Mouse (Mus musculus) cerebellum, adult 11-12 months (tissue): ENCODE data around the gene Cnbd2.

Experiments used
- DNase-seq: peaks from one replicate; pipeline ENCODE4 v3.0.0; 2022

Cnbd2 gene

GRCm38 (mm10) chr2:156312297-156312897, at the start of gene Cnbd2, which contains the start of gene Scand1:
Cnbd2 (plus strand) TSS chr2:156312299.
Scand1 (minus strand) TSS chr2:156312704.
- peak; percentile 83 for DNase-seq

- DNase-seq, result no peak
These were observed 48.8 kb upstream of the Cnbd2 start for GRCm38 (mm10) chr2:156263204-156263893.

DNA sequence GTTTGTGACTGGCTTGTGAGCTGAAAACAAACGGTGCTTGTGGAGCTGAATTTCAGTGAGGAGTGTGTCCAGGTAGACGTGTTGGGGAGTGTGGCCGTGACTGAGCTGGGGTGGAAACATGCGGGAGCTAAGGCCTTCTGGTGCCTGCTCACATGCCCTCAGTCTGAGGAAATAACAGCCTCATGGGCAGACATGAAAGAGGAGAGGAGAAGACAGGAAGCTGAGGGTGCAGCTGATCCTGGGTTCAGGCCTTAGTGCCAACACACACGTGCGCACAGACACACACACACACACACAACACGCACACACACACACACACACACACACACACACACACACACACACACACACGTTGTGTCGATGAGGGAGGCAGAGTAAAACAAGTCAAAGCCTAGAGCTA, 44.5 kb upstream of the Cnbd2 start:
- no peak for DNase-seq

GRCm38 (mm10) chr2:156272553-156272952, 39.5 kb upstream of the Cnbd2 start:
- DNase-seq, result no peak

DNA sequence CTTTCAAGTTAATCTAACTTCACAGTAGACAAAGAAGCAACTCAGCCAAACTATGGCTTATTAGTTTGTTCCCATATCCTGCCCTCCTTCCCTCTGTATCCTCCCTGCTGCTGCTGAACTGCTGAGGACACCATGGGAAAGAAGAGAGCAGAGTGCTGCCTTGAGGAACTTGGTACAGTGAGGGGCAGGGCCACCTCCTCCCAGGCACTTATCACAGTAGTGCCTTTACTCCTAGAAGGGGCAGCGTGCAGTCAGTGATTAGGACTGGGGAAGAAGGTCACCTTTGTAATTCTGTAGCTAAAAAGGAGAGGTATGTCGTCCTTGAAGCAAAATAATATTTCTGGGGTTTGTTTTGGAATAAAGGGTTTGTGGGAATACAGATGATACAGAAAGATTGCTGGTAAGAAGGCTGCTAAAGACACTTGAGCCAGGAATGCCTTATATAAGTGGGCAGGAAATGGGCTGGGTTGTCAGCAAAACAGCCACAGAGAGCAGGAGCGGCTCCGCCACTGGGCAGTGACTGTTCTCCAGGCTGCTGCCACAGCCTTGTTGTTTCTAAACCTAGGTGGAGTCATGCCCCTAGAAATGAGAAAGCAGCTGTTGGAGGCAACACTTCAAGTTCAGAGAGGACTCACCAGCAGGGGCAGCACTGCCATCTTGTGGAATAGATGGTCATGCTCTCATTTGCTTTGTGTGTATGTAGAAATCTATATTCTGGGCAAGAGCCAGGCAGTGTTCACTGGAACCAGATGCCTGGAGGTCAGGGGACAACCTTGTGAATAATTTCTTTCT, 33.7 kb upstream of the Cnbd2 start:
- DNase-seq, result peak; percentile 71

GRCm38 (mm10) chr2:156281227-156281626, 30.9 kb upstream of the Cnbd2 start:
- DNase-seq, result peak; percentile 55

DNA sequence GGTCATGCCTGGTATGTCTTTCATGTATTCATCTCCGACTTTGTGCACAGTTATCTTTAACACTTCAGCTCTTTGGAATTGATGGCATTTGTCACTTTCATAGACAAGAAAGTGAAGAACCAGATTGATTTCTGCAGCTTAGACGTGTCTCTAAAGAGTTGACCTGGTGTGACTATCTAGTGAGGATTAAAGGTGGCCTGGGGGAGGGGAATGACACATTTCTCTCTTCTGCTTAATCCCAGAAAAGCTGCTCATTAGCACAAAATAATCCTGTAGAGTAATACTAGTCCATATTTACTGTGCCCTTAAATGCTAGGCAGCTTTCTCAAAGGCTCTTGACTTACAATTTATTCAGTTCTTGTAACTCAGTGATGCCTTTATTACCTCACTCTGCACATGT, 26.9 kb upstream of the Cnbd2 start:
- DNase-seq, result no peak

- no peak for DNase-seq
These were observed 25.4 kb upstream of the Cnbd2 start for GRCm38 (mm10) chr2:156286733-156287132.

GRCm38 (mm10) chr2:156288222-156288621, 23.9 kb upstream of the Cnbd2 start:
- no peak for DNase-seq

GRCm38 (mm10) chr2:156289552-156290160, 22.4 kb upstream of the Cnbd2 start:
- DNase-seq, result peak; percentile 82

- no peak for DNase-seq
These were observed 20.1 kb upstream of the Cnbd2 start for GRCm38 (mm10) chr2:156291998-156292397.

DNA sequence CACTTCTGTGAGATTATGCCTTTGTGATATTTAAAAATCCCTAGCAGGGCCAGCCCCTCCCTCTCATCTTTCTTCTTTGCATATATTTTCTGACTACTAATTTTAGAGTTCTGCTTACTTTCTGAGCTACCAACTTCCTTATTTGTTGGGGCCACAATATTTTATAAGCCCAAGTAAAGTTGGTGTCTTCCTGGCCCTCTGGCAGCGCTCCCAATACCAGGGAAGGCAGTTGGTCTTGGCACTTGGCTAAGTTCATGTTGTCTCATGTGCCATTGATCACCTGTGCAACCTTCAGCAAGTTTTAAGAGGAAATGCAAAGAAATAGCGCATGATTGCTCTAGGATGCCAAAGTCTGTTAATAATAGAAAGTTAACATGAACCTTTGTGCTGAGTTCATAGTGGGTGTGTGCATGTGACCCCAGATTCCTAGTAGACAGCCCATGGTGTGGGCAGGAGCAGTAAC, 16.5 kb upstream of the Cnbd2 start:
- no peak for DNase-seq

DNA sequence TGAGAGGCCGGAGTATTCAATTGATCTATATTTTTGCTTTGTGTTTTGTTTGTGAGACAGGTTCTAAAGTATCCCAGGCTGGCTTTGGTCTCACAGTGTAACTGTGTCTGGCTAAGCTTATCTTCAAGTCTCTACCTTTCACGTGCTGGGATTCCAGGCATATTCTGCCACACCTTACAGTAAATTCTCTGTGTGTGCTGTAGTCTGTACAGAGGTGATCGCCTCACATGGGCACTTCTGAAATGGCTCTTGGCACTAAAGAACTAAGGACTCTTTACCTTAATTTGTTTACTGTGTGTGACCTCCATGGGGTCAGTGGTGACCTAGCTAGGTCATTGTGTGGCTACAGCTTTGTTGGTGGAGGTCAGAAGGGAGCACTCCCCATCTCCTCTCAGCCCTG, 15.9 kb upstream of the Cnbd2 start:
- no peak for DNase-seq

DNA sequence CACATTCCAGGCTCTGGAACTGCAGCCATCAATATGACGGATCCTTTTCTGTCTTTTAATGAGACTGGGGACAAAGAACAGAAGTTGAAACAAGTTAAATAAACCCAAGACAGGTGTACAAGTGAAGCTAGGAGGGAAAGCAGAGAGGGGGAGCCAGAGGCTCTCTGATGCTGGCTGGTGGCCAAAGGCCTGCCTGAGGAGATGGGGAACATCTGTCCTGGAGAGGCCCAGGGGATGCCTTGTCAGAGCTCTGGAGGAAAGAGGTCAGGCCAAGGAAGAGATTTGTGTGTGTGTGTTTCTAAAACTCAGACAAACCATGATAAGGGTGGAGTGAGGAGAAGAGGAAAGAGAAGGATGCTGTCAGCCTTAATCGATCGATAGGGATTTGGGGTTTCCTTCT, 14.4 kb upstream of the Cnbd2 start:
- no peak for DNase-seq

- no peak for DNase-seq
These were observed 13.6 kb upstream of the Cnbd2 start for GRCm38 (mm10) chr2:156298458-156298857.

GRCm38 (mm10) chr2:156302063-156302462, 10.0 kb upstream of the Cnbd2 start:
- no peak for DNase-seq

GRCm38 (mm10) chr2:156304351-156304750, 7.7 kb upstream of the Cnbd2 start:
- no peak for DNase-seq

- DNase-seq, result no peak
These were observed 6.3 kb upstream of the Cnbd2 start for GRCm38 (mm10) chr2:156305818-156306217.

DNA sequence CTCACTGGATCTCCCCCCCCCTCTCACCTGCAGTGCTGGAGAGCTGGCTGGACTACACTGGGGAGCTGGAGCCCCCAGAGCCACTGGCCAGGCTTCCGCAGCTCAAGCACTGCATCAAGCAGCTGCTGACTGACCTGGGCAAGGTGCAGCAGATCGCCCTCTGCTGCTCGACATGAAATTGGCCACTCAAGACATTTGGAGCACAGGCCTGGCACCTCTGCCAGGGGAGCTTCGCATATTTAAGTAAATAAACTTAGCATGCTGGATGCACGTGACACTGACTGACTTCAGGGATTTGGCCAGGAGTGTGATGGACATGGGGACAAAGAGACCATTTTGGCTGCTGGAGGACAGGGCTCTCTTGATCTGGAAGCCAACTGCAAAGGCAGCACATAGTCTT, 4.8 kb upstream of the Cnbd2 start:
- DNase-seq, result no peak

GRCm38 (mm10) chr2:156309948-156310347, 2.2 kb upstream of the Cnbd2 start:
- no peak for DNase-seq

DNA sequence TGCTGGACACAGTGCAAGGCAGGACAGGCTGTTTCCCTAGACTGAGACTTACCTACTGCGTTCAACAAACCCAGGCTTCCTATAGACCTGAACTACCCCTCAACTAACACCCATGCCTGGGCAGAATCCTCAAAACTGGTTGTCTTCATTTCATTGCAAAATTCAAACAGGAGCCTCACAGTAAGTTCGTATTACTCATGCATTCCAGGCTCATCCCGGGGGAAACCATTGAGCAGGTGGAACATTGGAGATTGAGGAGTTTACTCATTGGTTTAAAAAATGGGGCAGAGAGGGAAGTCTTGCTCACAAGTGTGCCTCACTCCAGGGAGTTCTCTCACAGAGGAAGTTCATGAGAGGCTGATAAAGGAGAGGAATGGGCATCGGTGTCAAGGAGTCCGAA, 1.6 kb upstream of the Cnbd2 start:
- DNase-seq, result no peak

DNA sequence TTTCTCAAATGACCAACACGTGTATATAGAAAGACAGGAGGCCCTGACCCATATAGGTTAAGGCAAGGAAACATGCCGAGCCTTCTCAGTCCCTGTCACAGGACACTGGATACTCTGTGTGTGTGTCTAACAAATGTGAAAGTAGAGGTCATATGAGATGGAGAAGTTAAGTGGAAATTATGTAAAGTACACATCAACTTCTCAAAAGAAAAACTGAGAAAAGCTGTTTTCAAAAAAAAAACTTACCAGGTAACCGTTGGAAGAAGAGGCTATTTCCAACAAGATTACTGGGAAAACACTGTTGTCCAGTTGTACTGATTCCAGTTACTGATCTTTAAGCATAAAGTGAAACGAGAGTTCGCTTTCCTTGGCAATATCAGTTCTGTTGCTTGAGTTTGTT, 1.2 kb upstream of the Cnbd2 start:
- no peak for DNase-seq

DNA sequence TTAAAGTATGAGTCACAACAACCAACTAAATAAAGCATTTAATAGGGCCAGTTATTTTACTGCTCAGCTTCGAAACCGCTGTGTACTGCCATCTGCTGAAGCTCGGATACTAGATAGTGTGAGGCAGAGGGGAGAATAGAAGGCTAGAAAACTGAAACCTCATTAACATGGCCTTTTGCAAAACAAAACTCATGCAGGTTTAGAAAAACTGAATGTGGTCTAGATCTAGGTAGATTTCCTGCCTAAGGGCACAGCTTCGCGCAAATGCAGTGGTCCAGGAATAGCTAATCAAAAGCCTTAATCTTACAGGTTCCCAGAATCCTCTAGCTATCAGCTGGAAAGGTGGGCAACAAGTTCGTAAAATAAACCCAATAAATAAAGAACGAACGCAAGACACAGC, 658 bp upstream of the Cnbd2 start:
- no peak for DNase-seq
